Mouse (Mus musculus) bone marrow, adult 2 months (tissue): ENCODE measurements around the gene Scp2.

ENCODE experiments used
- CTCF ChIP-seq: fragments of 200-500 bp; IDR thresholded peaks from 2 replicates; pipeline ENCODE4 v1.5.1; 2011; ENCODE audit warnings: low read length, control low read depth; ENCODE audit not compliant: control insufficient read depth, insufficient read depth
- POLR2A ChIP-seq: fragments of 200-500 bp; IDR thresholded peaks from 2 replicates; pipeline ENCODE4 v1.6.1; 2011; ENCODE audit warnings: low read depth, mild to moderate bottlenecking, control low read depth, low read length, borderline replicate concordance; ENCODE audit not compliant: control insufficient read depth

GRCm38 (mm10) chr4:108136938-108137337 lies 7.9 kb downstream of the Scp2 start:
- no peak for TF ChIP-seq POLR2A
- no peak for TF ChIP-seq CTCF
